Mouse (Mus musculus) effector memory CD4-positive, alpha-beta T cell, adult 7 months (primary cell): ENCODE results near the gene Helz2. TPM values are rescaled to one million over a fixed set of nuclear protein-coding genes. Genes with fewer than 3 reads are reported as not detected.

Experiments
- polyA plus RNA-seq: library from polyadenylated mRNA; unstranded; fragments of 100-300 nt; shearing (Covaris generic); gene quantifications from one replicate; pipeline ENCODE4 v1.2.1, GENCODE M21; 2017

Gene Helz2
- 17.3 TPM for polyA plus RNA-seq

DNA sequence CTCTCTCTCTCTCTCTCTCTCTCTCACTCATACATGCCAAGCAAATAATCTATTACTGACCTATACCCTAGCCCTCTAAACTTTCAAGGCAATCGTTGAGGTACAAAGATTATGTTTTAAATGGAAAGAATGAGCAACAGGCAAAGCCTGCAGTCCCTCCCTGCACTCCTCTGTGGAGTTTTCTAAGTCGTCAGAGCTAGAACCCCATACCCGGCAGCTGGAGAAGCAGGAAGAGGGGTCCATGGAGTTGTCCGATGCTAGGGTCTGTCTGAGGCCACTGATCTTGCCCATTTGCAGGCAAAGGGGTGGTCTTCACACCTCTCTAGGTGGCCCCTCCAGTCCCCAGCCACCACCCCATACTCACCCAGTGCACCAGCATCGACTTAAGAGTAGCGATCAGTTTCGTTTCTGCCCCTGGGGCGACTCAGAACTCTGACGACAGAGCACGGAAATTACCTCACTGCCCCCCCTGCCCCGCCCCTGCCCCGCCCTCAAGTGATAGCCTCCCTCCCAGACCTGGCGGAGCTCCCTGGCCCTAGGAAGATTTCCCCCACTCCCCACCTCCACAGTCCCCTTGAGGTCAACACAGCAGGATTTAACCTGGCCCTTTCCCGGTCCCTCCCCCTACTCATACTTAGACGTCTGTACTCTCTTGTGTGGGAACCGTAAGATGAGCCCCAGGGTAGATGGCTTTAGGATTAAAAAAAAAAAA lies at the start of gene Helz2:
TSS of gene Helz2 (minus strand) at position 426 of the 712 bp plus-strand sequence.

DNA sequence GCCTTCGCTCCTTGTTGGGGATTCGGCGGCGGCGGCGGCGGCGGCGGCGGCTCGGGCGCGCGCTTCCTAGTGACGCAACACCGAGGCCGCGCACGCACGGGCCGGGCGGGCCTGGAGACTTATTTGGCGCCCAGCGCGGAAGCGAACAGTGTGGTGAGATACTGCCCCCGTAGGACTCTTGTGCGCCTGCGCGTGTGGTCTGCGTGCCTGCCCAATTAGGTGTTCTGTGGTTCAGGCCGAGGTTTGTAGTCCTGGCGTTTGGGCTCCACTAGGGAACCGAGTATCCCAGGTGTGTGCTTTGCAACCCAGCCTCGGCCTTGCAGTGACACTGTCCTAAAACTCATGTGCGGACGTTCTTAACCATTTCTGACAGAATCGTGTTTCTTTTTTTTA lies 46.1 kb upstream of the Helz2 start, which contains the start of gene Gmeb2:
TSS of gene Gmeb2 (minus strand) at position 78 of the 393 bp plus-strand sequence.

DNA sequence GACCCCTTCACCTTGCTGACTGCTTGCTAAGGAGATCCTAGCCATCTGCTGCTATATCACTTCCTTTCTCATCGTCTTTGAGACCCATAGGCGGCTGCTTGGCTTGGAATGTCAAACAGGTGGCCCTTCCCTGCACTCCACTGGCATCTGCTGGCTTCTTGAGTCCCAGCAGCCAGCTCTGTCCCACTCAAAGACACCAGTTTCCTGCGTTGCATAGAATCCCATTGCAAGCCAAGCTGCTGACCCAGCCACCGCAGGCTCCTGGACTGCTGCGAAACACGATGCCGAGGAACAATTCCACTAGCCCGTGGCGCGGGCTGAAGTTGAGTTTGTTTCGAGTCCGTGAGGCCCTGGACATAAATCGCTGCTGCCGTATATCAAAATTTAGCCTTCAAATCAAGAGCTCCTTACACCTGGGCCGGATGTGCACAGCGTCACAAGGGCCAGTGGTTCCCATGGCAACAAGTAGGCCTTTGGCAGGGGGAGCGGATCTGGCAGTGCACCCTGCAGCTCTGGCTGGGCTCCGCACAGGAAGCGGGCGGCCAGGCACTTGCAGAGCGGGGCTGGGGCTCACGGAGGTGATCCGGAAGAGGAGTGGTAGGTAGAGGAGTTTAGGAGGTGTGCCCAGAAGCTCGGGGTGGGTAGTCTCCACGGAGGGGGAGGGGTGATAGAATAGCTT lies 22.1 kb downstream of the Helz2 start, which contains the start of gene Fndc11:
TSS of gene Fndc11 (plus strand) at position 476 of the 679 bp plus-strand sequence.

DNA sequence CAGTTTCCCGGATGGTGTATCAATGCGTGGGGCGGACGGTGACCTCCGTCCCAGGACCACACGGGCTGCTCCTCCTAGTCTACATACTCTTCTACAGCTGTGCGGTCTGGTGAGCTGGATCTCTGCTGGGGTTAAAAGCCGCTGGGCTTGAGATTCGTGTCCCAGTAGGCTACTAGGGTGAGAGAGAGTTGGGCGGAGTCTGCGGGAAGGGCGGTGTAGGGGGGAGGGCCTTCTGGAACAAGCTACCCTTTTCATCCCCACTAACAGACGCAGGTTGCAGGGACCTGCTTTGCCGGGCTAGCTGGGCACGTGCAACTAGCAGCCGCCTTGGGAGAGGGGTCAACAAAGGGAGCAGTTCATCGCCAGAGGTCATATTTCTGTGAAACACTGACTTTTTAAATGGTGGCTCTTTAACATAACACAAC lies 28.8 kb downstream of the Helz2 start, which contains the start of gene Srms:
TSS of gene Srms (minus strand) at position 165 of the 425 bp plus-strand sequence.

DNA sequence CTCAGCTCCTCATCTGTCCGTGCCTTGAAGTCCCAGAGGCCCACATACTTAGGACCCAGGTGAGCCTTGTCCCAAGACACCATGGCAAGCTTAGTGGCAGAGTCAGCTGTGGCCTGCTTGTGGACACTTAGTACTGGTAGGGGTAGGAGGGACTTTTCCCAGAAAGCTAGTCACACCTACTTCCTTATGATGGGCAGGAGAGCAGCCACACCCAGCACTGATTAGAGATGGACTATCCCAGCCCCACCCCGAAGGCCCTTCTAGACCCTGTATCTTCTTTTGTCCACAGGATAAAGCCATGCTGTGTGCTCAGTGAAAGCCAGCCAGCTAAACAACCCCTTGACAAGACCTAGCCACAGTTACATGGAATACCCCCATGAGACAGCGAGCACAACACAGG lies 39.4 kb downstream of the Helz2 start, which contains the start of gene Ptk6:
TSS of gene Ptk6 (minus strand) at position 368 of the 400 bp plus-strand sequence.

DNA sequence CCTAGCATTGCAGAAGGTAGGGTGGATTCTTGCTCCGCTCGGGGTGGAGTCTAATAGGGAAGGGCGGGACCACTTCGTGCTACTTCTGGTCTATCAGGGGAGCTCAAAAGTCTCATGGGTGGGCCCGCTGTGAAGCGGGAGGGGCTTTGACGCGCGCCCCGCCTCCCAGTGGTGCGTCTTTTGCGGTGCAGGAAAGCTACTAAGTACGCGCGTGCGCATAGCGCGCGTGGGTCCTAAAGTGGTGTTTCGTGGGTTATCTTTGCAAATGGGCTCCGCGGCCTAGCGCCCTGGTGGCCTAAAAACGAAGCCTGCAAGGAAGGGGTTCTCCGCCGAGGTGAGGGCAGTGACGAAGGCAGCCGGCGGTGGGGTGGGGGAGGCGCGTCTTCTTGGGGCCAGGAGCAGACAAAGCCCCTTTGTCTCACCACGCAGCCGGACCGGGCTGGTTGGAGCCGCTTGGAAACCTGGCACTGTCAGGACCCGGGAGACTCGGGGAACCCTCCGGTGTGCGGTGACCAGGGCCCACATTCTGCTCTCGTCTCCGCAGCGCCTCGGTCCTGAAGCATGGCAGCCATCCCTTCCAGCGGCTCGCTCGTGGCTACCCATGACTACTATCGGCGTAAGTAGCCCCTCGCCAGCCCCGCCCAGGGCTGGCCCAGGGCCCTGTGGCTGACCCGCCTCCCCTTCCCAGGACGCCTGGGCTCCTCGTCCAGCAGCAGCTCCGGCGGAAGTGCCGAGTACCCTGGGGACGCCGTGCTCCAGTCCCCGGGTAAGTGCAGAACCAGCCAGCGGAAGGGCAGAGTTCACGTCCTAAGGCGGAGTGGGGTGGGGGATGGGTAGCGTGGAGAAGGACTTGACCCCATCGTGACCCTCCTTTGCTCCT lies 54.5 kb downstream of the Helz2 start, which contains the start of gene Ppdpf:
TSS of gene Ppdpf (plus strand) at position 127 of the 880 bp plus-strand sequence.

Other genes starting within 250 kb of the Helz2 start
- not detected for gene Chrna4, start 198.5 kb downstream of the Helz2 start, polyA plus RNA-seq
- 0.05 TPM for gene Kcnq2, start 106.7 kb downstream of the Helz2 start, polyA plus RNA-seq
- gene Eef1a2, start 85.0 kb downstream of the Helz2 start, polyA plus RNA-seq = not detected
- gene Ppdpf, start 54.8 kb downstream of the Helz2 start, polyA plus RNA-seq = 94.3 TPM
- gene Ptk6, start 39.2 kb downstream of the Helz2 start, polyA plus RNA-seq = not detected
- gene Srms, start 28.8 kb downstream of the Helz2 start, polyA plus RNA-seq = 0.15 TPM
- gene Fndc11, start 22.0 kb downstream of the Helz2 start, polyA plus RNA-seq = not detected
- 30.3 TPM for gene Gmeb2, start 46.0 kb upstream of the Helz2 start, polyA plus RNA-seq
- not detected for gene Stmn3, start 72.5 kb upstream of the Helz2 start, polyA plus RNA-seq
- gene Rtel1, start 77.7 kb upstream of the Helz2 start, polyA plus RNA-seq = 74.3 TPM
- gene Zgpat, start 122.9 kb upstream of the Helz2 start, polyA plus RNA-seq = 104 TPM
- gene Arfrp1, start 123.4 kb upstream of the Helz2 start, polyA plus RNA-seq = 124 TPM
- 350 TPM for gene Lime1, start 138.1 kb upstream of the Helz2 start, polyA plus RNA-seq
- gene Zbtb46, start 217.4 kb upstream of the Helz2 start, polyA plus RNA-seq = 33.2 TPM